Mouse (Mus musculus): ENCODE measurements around the gene Hdac11. TPM values are rescaled to one million over a fixed set of nuclear protein-coding genes. Genes with fewer than 3 reads are reported as not detected.
"Not testable (repeated sequence)": the region's sequence is repeated elsewhere in the genome, so short reads cannot be mapped to it uniquely, and the experiment has no call there.

Gene Hdac11
- polyA plus RNA-seq, 1 experiment from 2014 or later: 13.2 TPM

DNA sequence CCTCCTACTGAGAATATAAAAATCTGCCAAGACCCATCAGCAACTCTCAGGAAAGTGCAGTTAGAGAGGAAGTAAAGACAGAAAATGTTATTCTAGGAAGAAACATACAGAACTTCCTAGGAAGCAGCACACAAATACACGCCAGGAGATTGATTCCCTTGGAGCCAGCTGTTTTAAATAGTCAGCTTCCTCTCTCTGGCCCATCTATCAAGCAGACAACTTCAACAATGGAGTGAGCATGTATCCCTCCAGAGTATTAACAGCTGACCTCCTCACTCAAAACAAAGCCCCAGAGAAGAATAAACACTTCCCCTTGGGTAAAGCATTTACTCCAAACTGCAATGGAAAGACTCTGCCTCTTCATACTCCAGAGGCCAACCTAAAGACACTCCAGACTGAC is 41.3 kb upstream of the Hdac11 start:
- ATAC-seq (ENCODE audit: low FRiP score) (no peak), DNase-seq (ENCODE audit: low spot score) (peak; percentile 20)
- Histone ChIP-seq H3K36me3 (ENCODE audit: control insufficient read depth, insufficient read depth, low read length) (no peaks in the 10 kb centered on the region), H3K9ac (ENCODE audit: low read depth, low read length) (no peak overlapping the region), H3K9me3 (ENCODE audit: control insufficient read depth, low read length) (no peaks in the 10 kb centered on the region), H3K4me3 (ENCODE audit: low read depth, low read length) (no peak overlapping the region), H3K27me3 (ENCODE audit: control insufficient read depth, insufficient read depth, low read length) (no peaks in the 10 kb centered on the region), H3K4me2 (replicated peaks; ENCODE audit: low read depth, low read length) (peak overlapping the region; percentile 97; the same call in 1 of the 2 replicates), H3K27ac (ENCODE audit: low read depth, low read length) (no peak overlapping the region), H3K4me1 (replicated peaks; ENCODE audit: control insufficient read depth, insufficient read depth, low read length) (peaks cover 10% of the 10 kb centered on the region)
- 20% methylated on average over 1 of the region's 1 CpGs for WGBS

DNA sequence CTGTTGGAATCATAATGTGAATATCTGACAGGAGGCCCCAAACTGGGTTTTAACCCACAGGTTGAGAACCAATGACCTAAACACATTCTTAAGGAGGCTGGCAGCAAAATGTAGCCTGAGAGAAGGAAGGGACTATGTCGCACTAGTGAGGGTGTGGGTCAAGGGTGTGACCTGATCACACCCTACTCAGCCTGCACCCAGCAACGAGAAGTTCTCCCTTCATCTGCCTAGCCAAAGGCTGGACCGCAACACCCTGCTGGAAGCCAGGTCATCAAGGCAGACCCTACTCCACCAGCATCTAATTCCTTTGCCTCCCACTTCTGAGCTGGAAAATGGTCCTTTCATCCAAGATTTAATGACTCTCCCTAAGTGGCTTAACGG is 40.6 kb upstream of the Hdac11 start:
- Histone ChIP-seq H3K36me3 (ENCODE audit: control insufficient read depth, insufficient read depth, low read length) (no peaks in the 10 kb centered on the region), H3K4me1 (replicated peaks; ENCODE audit: control insufficient read depth, insufficient read depth, low read length) (peaks cover 10% of the 10 kb centered on the region), H3K4me3 (ENCODE audit: low read depth, low read length) (peak overlapping the region; percentile 70), H3K4me2 (replicated peaks; ENCODE audit: low read depth, low read length) (peak overlapping the region; percentile 97), H3K9ac (ENCODE audit: low read depth, low read length) (peak overlapping the region; percentile 78), H3K27me3 (ENCODE audit: control insufficient read depth, insufficient read depth, low read length) (no peaks in the 10 kb centered on the region), H3K27ac (ENCODE audit: low read depth, low read length) (peak overlapping the region; percentile 77; the same call in 1 of the 2 replicates), H3K9me3 (ENCODE audit: control insufficient read depth, low read length) (no peaks in the 10 kb centered on the region)
- 23% methylated on average over 4 of the region's 4 CpGs for WGBS
- no peak for DNase-seq (ENCODE audit: low spot score)
- ATAC-seq (ENCODE audit: low FRiP score): peak; percentile 4; the same call in 1 of the 2 replicates

DNA sequence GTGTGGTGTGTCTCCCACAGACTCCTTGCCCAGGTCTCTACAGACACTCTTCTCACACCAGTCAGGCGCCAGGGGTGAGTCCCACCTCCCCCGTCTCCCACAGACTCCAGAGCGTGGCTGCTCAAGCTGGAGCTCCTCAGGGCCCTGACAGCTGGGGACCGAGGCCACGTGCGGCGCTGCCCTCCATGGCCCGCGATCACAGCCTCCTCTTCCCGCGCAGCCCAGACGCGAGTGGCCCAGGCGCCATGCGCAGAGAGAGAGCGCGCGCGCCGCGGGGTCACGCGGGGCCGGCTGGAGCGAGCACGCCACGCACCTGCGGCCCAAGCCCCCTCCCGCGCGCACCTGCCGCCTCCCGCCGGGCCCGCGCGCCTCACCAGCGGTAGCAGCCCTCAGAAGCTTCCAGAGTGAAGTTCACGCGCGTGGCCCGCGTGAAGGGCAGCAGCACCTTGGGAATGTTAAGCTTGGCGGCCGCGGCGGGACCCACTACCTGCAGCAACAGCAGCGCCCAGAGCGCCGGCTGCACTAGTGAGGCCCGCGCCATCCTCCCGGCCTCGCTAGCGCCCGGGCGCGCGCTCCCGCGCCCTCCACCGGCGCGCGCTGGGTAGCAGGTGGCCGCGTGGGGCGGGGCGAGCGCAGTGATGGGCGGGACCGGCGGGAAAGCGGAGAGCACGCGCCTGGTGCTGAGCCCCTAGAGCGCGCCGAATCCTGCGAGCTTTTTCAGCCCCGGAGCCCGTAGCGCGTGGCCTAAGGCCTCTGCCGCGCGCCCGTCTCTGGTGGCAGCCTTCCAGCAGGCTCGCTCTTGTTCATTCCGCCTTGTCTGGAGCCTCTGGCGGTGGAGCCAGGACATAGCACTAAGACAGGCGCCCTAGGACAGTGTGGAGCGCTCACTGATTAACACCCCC is 40.0 kb upstream of the Hdac11 start, which contains the start of gene Nup210:
TSS of gene Nup210 (minus strand) at position 586 of the 902 bp plus-strand sequence.
- peaks cover 10% of the 10 kb centered on the region for H3K4me1 ChIP-seq (replicated peaks; ENCODE audit: control insufficient read depth, insufficient read depth, low read length)

DNA sequence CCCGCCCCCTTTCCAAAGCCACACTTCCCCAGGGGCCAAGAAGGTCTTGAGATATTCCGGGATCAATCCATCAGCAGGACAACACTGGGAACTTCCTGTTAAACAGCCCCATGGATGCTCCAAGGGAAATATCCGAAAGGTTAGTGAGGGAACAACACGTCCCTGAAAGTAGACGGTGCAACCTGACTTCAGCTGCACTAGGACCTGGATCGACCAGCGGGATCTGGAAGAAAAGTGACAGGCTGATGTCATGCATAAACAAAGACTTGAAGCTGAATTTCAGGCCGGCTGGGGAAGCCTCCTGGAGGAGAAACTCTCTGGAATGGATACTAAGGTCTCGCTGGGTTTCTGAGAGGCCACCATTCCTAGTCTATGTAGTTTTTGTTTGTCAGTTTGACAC is 39.3 kb upstream of the Hdac11 start:
- no peak overlapping the region for H3K27ac ChIP-seq (ENCODE audit: low read depth, low read length)
- H3K27me3 ChIP-seq (ENCODE audit: control insufficient read depth, insufficient read depth, low read length): no peaks in the 10 kb centered on the region
- no peaks in the 10 kb centered on the region for H3K36me3 ChIP-seq (ENCODE audit: control insufficient read depth, insufficient read depth, low read length)
- peak overlapping the region; percentile 78 for H3K9ac ChIP-seq (ENCODE audit: low read depth, low read length)
- H3K4me2 ChIP-seq (replicated peaks; ENCODE audit: low read depth, low read length): peak overlapping the region; percentile 97
- WGBS: 3% methylated on average over 9 of the region's 9 CpGs
- H3K9me3 ChIP-seq (ENCODE audit: control insufficient read depth, low read length): no peaks in the 10 kb centered on the region
- ATAC-seq (ENCODE audit: low FRiP score) (peak; percentile 55; the same call in 1 of the 2 replicates), DNase-seq (ENCODE audit: low spot score) (no peak)
- H3K4me3 ChIP-seq (ENCODE audit: low read depth, low read length): peak overlapping the region; percentile 70
- H3K4me1 ChIP-seq (replicated peaks; ENCODE audit: control insufficient read depth, insufficient read depth, low read length): peaks cover 10% of the 10 kb centered on the region

More for the DNA sequence above, 40.0 kb upstream of the Hdac11 start, which contains the start of gene Nup210:
- Histone ChIP-seq H3K4me3 (ENCODE audit: low read depth, low read length) (peak within 1 kb of the TSS; percentile 70), H3K27ac (ENCODE audit: low read depth, low read length) (peak within 1 kb of the TSS; percentile 77), H3K9me3 (ENCODE audit: control insufficient read depth, low read length) (no peaks in the 10 kb centered on the region), H3K27me3 (ENCODE audit: control insufficient read depth, insufficient read depth, low read length) (no peaks in the 10 kb centered on the region), H3K9ac (ENCODE audit: low read depth, low read length) (peak within 1 kb of the TSS; percentile 78), H3K36me3 (ENCODE audit: control insufficient read depth, insufficient read depth, low read length) (no peaks in the 10 kb centered on the region), H3K4me2 (replicated peaks; ENCODE audit: low read depth, low read length) (peak within 1 kb of the TSS; percentile 97)
- WGBS: 0% methylated on average over 88 of the region's 93 CpGs
- DNase-seq (ENCODE audit: low spot score): peak; percentile 94
- peak; percentile 95 for ATAC-seq (ENCODE audit: low FRiP score)

DNA sequence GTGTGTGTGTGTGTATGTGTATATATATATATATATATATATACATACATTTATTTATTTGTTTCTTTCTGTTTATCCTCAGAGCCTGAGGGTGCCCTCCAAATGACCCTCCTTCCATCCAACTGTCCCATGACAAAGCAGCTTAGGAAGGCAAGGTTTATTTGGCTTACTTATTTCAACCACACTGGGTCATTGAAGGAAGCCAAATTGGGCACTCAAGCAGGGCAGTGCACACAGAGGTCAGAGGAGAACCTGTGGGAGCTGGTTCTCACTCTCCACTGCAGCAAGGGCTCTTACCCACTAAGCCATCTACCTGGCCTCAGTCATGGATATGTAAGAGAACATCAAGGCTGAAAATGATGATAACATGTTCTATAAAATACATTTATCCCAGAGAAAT is 37.9 kb upstream of the Hdac11 start:
- Histone ChIP-seq H3K36me3 (ENCODE audit: control insufficient read depth, insufficient read depth, low read length) (no peaks in the 10 kb centered on the region), H3K4me3 (ENCODE audit: low read depth, low read length) (no peak overlapping the region), H3K4me1 (replicated peaks; ENCODE audit: control insufficient read depth, insufficient read depth, low read length) (peaks cover 10% of the 10 kb centered on the region), H3K9ac (ENCODE audit: low read depth, low read length) (no peak overlapping the region), H3K27me3 (ENCODE audit: control insufficient read depth, insufficient read depth, low read length) (no peaks in the 10 kb centered on the region), H3K4me2 (replicated peaks; ENCODE audit: low read depth, low read length) (no peak overlapping the region), H3K9me3 (ENCODE audit: control insufficient read depth, low read length) (no peaks in the 10 kb centered on the region), H3K27ac (ENCODE audit: low read depth, low read length) (no peak overlapping the region)
- no peak for DNase-seq (ENCODE audit: low spot score)
- no peak for ATAC-seq (ENCODE audit: low FRiP score)

DNA sequence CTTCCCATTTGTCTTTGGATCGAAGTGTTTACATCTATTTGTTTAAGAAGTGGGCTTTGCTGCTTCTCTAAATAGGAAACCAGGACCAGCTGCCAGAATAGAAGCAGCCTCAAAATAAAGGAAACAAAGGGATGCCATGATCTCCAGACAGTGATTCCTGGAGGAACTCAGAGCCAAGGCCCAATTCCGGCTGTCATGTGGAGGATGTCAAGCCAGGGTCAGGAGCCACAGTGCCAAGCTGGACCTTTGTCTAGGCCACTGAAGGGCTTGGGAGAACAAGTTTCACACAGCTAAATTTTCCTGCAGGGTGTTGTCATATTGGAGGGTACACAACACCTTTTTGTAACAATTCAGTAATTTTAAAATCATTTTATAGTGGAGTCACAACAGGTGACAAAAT is 36.3 kb upstream of the Hdac11 start:
- no peak overlapping the region for H3K4me3 ChIP-seq (ENCODE audit: low read depth, low read length)
- H3K36me3 ChIP-seq (ENCODE audit: control insufficient read depth, insufficient read depth, low read length): no peaks in the 10 kb centered on the region
- no peak for DNase-seq (ENCODE audit: low spot score)
- no peak overlapping the region for H3K4me2 ChIP-seq (replicated peaks; ENCODE audit: low read depth, low read length)
- H3K4me1 ChIP-seq (replicated peaks; ENCODE audit: control insufficient read depth, insufficient read depth, low read length): peaks cover 8% of the 10 kb centered on the region
- no peak for ATAC-seq (ENCODE audit: low FRiP score)
- H3K9me3 ChIP-seq (ENCODE audit: control insufficient read depth, low read length): no peaks in the 10 kb centered on the region
- no peak overlapping the region for H3K27ac ChIP-seq (ENCODE audit: low read depth, low read length)
- no peaks in the 10 kb centered on the region for H3K27me3 ChIP-seq (ENCODE audit: control insufficient read depth, insufficient read depth, low read length)
- no peak overlapping the region for H3K9ac ChIP-seq (ENCODE audit: low read depth, low read length)
- WGBS: 73% methylated on average over 2 of the region's 2 CpGs

DNA sequence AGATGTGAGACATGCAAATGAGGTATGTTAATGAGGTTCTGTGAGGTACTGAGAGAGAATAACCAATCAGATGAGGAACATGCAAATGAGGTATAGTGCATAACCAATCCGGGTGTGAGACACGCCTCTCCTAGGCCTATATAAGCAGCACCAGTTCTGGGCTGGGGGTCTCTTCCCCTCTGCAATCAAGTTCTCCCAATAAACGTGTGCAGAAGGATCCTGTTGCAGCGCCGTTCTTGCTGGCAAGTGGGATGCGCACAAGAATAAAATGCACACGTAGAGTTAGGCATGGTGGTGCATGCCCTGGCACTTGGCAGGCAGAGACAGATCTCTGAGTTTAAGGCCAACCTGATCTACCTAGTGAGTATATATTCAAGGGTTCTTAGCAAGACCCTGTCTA is 35.4 kb upstream of the Hdac11 start:
- WGBS: 90% methylated on average over 7 of the region's 7 CpGs
- H3K9me3 ChIP-seq (ENCODE audit: control insufficient read depth, low read length); H3K36me3 ChIP-seq (ENCODE audit: control insufficient read depth, insufficient read depth, low read length); H3K4me1 ChIP-seq (replicated peaks; ENCODE audit: control insufficient read depth, insufficient read depth, low read length); H3K4me2 ChIP-seq (replicated peaks; ENCODE audit: low read depth, low read length); ATAC-seq (ENCODE audit: low FRiP score); H3K4me3 ChIP-seq (ENCODE audit: low read depth, low read length); H3K9ac ChIP-seq (ENCODE audit: low read depth, low read length); H3K27ac ChIP-seq (ENCODE audit: low read depth, low read length); H3K27me3 ChIP-seq (ENCODE audit: control insufficient read depth, insufficient read depth, low read length); DNase-seq (ENCODE audit: low spot score): not testable (repeated sequence)

DNA sequence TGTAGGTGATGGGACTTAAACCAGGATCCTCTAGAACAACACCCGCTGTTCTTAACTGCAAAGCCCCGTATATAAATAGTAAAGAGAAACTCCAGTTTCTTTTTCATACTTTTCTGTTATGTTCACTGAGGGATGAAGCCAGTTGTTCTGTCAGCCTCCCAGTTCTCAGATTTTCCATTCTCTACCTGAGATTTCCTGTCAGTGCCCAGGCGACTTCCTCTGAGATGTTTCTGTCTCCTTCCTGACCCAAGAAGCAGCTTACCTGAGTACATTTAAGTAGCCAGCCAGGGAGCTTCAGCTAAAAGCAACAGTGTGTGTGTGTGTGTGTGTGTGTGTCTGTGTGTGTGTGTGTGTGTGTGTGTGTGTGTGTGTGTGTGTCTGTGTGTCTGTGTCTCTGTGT is 33.0 kb upstream of the Hdac11 start:
- Histone ChIP-seq H3K27me3 (ENCODE audit: control insufficient read depth, insufficient read depth, low read length) (no peaks in the 10 kb centered on the region), H3K4me2 (replicated peaks; ENCODE audit: low read depth, low read length) (no peak overlapping the region), H3K4me1 (replicated peaks; ENCODE audit: control insufficient read depth, insufficient read depth, low read length) (no peaks in the 10 kb centered on the region), H3K9me3 (ENCODE audit: control insufficient read depth, low read length) (no peaks in the 10 kb centered on the region), H3K9ac (ENCODE audit: low read depth, low read length) (no peak overlapping the region), H3K4me3 (ENCODE audit: low read depth, low read length) (no peak overlapping the region), H3K36me3 (ENCODE audit: control insufficient read depth, insufficient read depth, low read length) (no peaks in the 10 kb centered on the region), H3K27ac (ENCODE audit: low read depth, low read length) (no peak overlapping the region)
- ATAC-seq (ENCODE audit: low FRiP score) (no peak), DNase-seq (ENCODE audit: low spot score) (no peak)
- 85% methylated on average over 3 of the region's 3 CpGs for WGBS

All from hindbrain, embryonic 11.5 days (tissue).